Mouse (Mus musculus) Patski (cell line): ENCODE results near the gene Smad3. TPM values are rescaled to one million over a fixed set of nuclear protein-coding genes. Genes with fewer than 3 reads are reported as not detected.

Experiments used
- ATAC-seq: fragments of 100-300 bp; one replicate; pipeline ENCODE4 v1.8.0; 2021
- CTCF ChIA-PET: fragments of 350-600 bp; sonication (Branson Sonifier 250); formaldehyde crosslinking; loops from one replicate; lab custom pipeline; 2022; ENCODE audit warnings: inconsistent platforms; lab: Charles Lee
- POLR2A ChIA-PET: fragments of 350-600 bp; sonication (Branson Sonifier 250); formaldehyde crosslinking; loops from one replicate; lab custom pipeline; 2022; ENCODE audit warnings: antibody characterized with exemption, inconsistent platforms; lab: Charles Lee
- DNase-seq: peaks from one replicate; pipeline ENCODE4 v3.0.0-alpha.2; 2011; ENCODE audit warnings: low read depth, low spot score
- H3K27me3 ChIP-seq: fragments of 371-371 bp; one replicate; pipeline ENCODE4 v1.5.1; 2021
- CTCF ChIP-seq: fragments of 100-300 bp; IDR thresholded peaks from one replicate; pipeline ENCODE4 v1.5.1; 2021
- in situ Hi-C: fragments of 300-500 bp; cut with MboI; formaldehyde crosslinking; loops from 3 replicates; pipeline ENCODE4 v1.11.1; 2018; ENCODE audit warnings: low pct_unique_long_range_greater_than_20kb, mixed read lengths
- polyA plus RNA-seq: library from polyadenylated mRNA; unstranded; gene quantifications from one replicate; pipeline ENCODE4 v1.2.3, GENCODE M21; 2021

The Smad3 gene
- polyA plus RNA-seq, 1 experiment from 2014 or later = 107 TPM

DNA sequence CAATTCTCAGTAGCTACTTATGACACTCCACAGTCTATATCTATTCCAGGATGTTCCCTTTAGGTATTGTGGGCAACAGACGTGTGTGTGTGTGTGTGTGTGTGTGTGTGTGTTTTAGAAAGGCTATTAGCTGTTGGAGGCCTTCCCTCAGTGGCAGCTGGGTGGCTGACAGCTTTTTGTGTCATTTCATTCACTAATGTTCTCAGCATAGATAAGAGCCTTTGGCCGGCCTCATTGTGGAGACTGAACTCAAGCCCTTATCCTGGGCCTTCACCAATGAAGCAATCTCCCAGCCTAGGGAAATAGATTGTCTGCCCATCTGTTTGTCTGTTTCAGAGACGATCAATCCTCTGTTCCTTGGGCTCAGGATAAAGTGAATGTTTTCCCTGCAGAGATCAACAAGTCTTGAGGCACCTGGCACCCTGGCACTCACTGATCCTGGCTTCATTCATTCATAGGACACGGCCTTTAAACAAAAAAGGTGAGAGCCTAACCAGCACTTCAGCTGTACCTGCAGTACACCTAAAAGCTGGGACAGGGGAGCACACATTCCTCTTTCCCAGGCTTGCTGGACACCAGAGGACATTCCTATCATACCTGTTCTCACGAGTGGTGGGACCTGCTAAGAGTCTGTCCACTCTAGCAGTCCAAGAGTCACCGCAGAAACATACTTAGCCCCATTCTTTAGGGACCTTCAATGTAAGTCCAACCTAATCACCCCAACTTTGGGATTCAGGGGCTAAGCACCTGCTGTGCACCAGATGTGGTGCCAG lies 52.6 kb downstream of the Smad3 start:
- DNase-seq (no peak), ATAC-seq (no peak)
- no peaks in the 10 kb centered on the region for H3K27me3 ChIP-seq
- in situ Hi-C loops = no loop called here
- POLR2A ChIA-PET = no interaction called here
- CTCF ChIA-PET = interaction anchor here (1.0 to 1.4 kb wide), 2 partner anchors 11 to 38 kb away, joined by 3 read pairs; no protein-coding TSS in a partner anchor
- TF ChIP-seq CTCF = no peak

DNA sequence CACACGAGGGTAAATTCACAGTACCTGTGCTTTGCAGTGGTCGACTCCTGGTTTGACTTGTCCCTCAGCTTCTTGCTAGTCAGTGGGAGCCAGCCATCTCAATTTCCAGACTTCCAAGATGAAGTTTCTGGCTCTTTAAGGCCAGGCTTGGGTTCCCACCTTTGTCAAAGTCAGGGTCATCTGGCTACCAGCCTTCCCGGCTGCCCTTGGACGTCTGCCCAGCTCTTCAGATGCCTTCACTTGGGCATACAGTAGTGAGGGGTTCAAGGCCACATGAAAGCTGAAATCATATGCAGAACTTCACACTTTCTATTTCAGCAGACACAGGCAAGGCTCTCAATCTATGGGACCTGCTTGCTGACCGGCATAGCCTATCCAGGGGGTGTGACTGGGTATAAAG lies 53.7 kb downstream of the Smad3 start:
- POLR2A ChIA-PET = interaction anchor here (0.6 kb wide), 1 partner anchor 39 kb away, joined by 4 read pairs; no protein-coding TSS in a partner anchor
- no peaks in the 10 kb centered on the region for H3K27me3 ChIP-seq
- DNase-seq (no peak), ATAC-seq (no peak)
- no peak for TF ChIP-seq CTCF
- in situ Hi-C loops = no loop called here
- CTCF ChIA-PET = interaction anchor here (0.9 to 1.4 kb wide), 3 partner anchors 12 to 26 kb away, joined by 3 to 4 read pairs (median 3); no protein-coding TSS in a partner anchor

DNA sequence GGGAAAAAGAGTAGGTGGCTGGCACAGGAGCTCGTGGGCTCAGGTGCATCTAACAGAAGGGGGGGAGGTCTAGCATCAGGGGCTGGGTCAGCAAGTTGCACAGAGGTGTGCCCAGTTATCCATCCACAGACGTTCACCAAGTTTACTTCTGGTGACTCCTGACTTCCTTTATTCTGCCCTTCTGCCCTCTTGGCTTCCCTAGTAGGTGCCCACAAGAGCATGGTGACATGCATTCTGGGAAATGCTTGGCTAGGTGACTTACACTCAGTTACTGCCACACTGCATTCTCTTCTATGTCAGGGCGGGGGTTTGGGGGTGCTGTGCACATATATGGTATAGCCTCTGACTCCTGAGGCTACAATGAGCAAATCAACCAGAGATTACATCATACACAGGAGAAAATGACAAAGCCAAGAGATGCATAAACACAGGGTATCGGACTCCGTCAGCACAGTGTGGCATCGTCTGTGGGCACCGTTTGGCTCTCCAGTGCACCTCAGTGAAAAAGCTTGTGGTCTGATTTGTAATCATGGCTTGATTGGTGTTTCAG lies 54.5 kb downstream of the Smad3 start:
- ATAC-seq (no peak), DNase-seq (no peak)
- ChIA-PET CTCF (interaction anchor here (0.9 to 1.4 kb wide), 3 partner anchors 13 to 27 kb away, joined by 3 to 4 read pairs (median 3); no protein-coding TSS in a partner anchor), POLR2A (interaction anchor here (0.5 to 1.7 kb wide), 4 partner anchors 13 to 316 kb away, joined by 3 to 6 read pairs (median 4); no protein-coding TSS in a partner anchor)
- in situ Hi-C loops = no loop called here
- H3K27me3 ChIP-seq = no peaks in the 10 kb centered on the region
- no peak for TF ChIP-seq CTCF

DNA sequence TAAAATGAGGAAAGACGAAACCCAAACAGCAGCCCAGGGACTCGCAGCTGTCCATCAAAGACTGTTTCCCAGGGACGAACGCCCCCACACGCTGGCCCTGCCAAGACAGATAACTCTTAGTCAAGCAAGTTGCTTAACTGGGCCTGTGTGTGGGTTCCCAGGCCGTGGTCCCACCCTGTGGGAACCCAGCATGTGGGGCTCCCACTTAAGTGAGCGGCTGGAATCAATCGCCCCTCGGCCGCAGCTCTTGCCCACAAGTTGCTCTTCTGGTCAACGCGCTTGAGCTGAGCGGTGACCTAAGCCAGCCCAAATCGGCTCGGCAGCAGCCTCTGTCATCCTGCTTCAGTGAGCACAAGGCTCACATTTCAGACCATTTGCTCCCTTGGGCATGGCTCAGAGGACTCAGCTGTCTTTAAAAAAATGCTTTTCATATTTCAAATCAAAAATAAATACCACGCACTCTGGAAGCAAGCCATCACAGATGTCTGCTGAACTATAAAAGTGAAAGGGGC lies 55.2 kb downstream of the Smad3 start:
- CTCF ChIA-PET = interaction anchor here (1.5 to 2.0 kb wide), 3 partner anchors 37 to 45 kb away, joined by 4 to 5 read pairs (median 5); no protein-coding TSS in a partner anchor
- in situ Hi-C loops = no loop called here
- TF ChIP-seq CTCF = no peak
- POLR2A ChIA-PET = interaction anchor here (0.9 to 1.7 kb wide), 2 partner anchors 14 to 40 kb away, joined by 3 to 6 read pairs; no protein-coding TSS in a partner anchor
- no peaks in the 10 kb centered on the region for H3K27me3 ChIP-seq
- ATAC-seq (peak; percentile 51), DNase-seq (no peak)

DNA sequence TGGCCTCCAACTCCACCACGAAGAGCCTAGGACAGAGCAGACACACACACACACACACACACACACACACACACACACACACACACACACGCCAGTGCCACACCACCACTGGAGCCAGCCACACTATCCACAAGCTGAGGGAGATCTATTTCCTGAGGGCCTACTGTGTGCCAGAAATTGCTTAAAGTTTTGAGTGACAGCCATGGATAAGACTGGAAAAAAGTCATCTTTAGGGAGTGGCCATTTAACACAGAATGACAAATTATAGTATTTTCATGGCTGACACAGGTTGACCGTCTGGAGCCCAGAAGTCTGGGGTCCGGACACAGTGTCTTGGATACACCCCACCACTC lies 55.9 kb downstream of the Smad3 start:
- ChIA-PET POLR2A (interaction anchor here (1.7 kb wide), 1 partner anchor 15 kb away, joined by 6 read pairs; no protein-coding TSS in a partner anchor), CTCF (interaction anchor here (1.1 to 2.0 kb wide), 5 partner anchors 14 to 45 kb away, joined by 3 to 5 read pairs (median 4); no protein-coding TSS in a partner anchor)
- DNase-seq = no peak
- TF ChIP-seq CTCF = no peak
- in situ Hi-C loops = no loop called here
- ATAC-seq = no peak
- H3K27me3 ChIP-seq = no peaks in the 10 kb centered on the region

DNA sequence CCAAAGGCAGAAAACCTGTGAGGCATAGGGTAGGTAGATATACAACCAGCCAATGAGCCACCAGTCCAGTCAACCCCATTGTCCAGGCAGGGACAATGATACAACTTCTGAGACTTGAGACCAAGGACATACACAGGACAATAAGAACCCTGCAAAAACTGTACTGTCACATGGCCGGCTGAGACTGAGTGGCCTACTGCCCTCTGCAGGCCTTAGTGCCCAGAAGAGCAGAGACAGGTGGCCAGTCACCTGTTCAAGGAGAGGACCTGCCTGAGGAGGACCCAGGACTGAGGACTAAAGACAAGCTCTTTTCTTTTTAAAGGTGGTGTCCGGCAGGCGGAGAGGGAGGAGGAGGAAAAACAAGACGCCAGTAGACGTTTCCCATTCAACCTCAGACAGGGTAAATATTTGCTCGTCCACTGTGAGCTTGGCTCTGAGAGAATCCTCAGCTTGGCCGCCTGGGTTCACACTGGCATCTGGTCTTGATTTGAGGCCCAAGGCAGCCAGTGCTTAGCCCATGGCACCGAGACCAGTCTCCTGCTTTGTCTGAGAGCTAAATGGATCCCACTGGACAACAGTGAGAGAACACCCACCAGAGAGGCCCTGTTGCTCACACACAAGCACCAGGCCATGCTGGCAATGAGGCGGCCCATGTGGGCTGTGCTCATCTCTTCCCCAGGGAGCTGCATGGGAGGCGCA lies 56.4 kb downstream of the Smad3 start:
- in situ Hi-C loops = no loop called here
- ChIA-PET POLR2A (interaction anchor here (1.7 to 3.6 kb wide), 2 partner anchors 15 to 56 kb away, joined by 6 to 18 read pairs; partner anchors contain the start of gene Smad3), CTCF (interaction anchor here (1.0 to 2.0 kb wide), 7 partner anchors 15 to 55 kb away, joined by 3 to 5 read pairs (median 4); no protein-coding TSS in a partner anchor)
- DNase-seq = no peak
- H3K27me3 ChIP-seq = no peaks in the 10 kb centered on the region
- no peak for TF ChIP-seq CTCF
- no peak for ATAC-seq

DNA sequence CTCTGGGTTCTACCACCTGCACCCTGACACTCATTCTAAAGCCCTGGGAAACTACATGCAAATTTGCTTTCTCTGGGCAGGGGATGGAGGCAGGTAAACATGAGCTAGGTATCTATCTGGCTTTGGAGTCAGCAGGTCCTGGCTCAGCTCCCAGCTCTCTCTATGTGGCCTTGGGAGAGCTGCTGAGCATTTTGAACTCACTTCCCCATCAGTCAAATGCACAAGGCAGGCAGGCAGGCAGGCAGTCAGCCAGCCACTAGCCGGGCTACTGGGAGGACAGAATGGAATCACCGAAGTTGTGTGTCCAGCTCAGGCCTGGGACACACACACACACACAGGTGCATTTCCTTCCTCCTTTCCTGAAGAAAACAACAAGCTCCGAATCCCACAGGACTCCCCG lies 58.6 kb downstream of the Smad3 start:
- DNase-seq (no peak), ATAC-seq (no peak)
- TF ChIP-seq CTCF = no peak
- H3K27me3 ChIP-seq = no peaks in the 10 kb centered on the region
- POLR2A ChIA-PET = interaction anchor here (1.1 to 3.6 kb wide), 3 partner anchors 28 to 58 kb away, joined by 3 to 18 read pairs (median 5); partner anchors contain the start of gene Smad3
- CTCF ChIA-PET = interaction anchor here (0.8 to 1.9 kb wide), 6 partner anchors 30 to 48 kb away, joined by 3 to 7 read pairs (median 4); no protein-coding TSS in a partner anchor
- in situ Hi-C loops = no loop called here

DNA sequence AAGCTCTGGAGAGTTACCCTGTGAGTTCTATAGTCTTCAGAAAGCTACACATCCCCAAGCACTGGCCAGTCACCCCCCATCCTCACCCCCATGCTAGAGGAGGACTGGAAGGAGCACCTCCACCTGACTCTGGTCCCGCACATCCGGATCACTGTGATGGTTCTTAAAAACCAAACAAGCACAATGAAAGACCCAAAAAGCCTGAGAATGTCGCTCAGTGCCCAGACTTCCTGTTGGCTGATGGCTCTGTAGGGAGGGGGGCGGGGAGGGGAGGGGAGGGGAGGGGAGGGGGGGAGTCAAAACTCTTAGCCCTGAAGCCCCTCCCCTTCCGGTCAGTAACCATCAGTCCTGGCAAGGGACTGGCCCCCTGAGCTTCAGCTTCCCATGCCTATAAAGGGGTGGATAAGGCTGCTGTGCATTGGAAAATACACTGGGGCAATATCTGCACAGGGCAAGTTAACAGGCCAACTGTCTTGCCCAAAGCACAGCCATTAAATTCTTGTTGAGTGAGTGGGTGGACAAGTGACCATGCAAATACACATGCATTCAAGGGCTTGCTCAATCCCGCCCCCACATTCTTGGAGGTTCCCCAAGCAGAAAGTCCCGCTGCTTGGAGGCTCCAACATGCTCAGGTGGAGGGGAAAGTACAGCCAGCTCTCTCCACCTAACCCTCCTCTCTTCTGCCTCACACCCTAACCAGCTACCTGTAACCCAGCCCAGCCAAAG lies 59.3 kb downstream of the Smad3 start:
- in situ Hi-C loops = no loop called here
- DNase-seq (peak; percentile 85), ATAC-seq (peak; percentile 69)
- ChIA-PET POLR2A (interaction anchor here (1.1 to 3.6 kb wide), 3 partner anchors 28 to 59 kb away, joined by 3 to 18 read pairs (median 5); partner anchors contain the start of gene Smad3), CTCF (interaction anchor here (0.8 to 1.9 kb wide), 6 partner anchors 30 to 47 kb away, joined by 3 to 7 read pairs (median 4); no protein-coding TSS in a partner anchor)
- TF ChIP-seq CTCF = no peak
- H3K27me3 ChIP-seq = no peaks in the 10 kb centered on the region

DNA sequence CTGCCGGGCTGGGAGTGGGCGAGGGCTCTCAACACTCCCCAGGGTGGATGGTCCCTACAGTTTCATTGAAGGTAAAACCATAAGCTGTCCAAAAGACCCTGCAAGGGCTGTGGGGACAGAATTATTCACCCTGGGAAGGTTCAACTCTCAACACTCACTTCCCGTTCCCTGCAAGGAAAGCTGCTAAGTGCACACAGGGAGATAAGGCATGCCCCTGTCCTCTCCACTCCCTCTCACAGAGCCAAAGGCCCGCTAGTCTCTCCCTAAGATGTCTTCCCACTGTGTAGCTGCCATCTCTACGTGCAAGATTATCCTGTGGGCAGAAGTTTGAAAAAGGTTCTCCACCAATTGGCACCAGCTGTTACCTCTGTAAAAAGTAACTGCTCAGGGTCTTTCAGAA lies 60.2 kb downstream of the Smad3 start:
- H3K27me3 ChIP-seq = no peaks in the 10 kb centered on the region
- in situ Hi-C loops = no loop called here
- TF ChIP-seq CTCF = no peak
- DNase-seq (no peak), ATAC-seq (no peak)
- CTCF ChIA-PET = interaction anchor here (1.5 kb wide), 1 partner anchor 41 kb away, joined by 4 read pairs; no protein-coding TSS in a partner anchor
- POLR2A ChIA-PET = interaction anchor here (0.8 to 3.6 kb wide), 3 partner anchors 33 to 60 kb away, joined by 4 to 18 read pairs (median 5); partner anchors contain the start of gene Smad3
